Mouse (Mus musculus) bone marrow macrophage, adult 2 months (primary cell): ENCODE measurements at regions not wholly inside any gene's neighbourhood (a gene's known extent, or its start where the extent isn't known, plus 50 kb on each side); places are given as distances from the start of the nearest gene placed in this dataset.

Source experiments
- H3K27ac ChIP-seq: 2 replicates; pipeline ENCODE4 v1.5.1; 2012; ENCODE audit warnings: low read depth, low read length; ENCODE audit not compliant: insufficient read depth
- H3K4me1 ChIP-seq: 2 replicates; pipeline ENCODE4 v1.6.1; 2012; ENCODE audit warnings: low read length; ENCODE audit not compliant: control insufficient read depth, insufficient read depth
- H3K4me3 ChIP-seq: 2 replicates; pipeline ENCODE4 v1.5.1; 2012; ENCODE audit warnings: mild to moderate bottlenecking, low read length, moderate library complexity; ENCODE audit not compliant: insufficient read depth
- CTCF ChIP-seq: IDR thresholded peaks from 2 replicates; pipeline ENCODE4 v1.5.1; 2012; ENCODE audit warnings: low read depth, mild to moderate bottlenecking, low read length, moderate library complexity
- POLR2A ChIP-seq: IDR thresholded peaks from 2 replicates; pipeline ENCODE4 v1.6.1; 2012; ENCODE audit warnings: mild to moderate bottlenecking, low read depth, low read length, borderline replicate concordance

DNA sequence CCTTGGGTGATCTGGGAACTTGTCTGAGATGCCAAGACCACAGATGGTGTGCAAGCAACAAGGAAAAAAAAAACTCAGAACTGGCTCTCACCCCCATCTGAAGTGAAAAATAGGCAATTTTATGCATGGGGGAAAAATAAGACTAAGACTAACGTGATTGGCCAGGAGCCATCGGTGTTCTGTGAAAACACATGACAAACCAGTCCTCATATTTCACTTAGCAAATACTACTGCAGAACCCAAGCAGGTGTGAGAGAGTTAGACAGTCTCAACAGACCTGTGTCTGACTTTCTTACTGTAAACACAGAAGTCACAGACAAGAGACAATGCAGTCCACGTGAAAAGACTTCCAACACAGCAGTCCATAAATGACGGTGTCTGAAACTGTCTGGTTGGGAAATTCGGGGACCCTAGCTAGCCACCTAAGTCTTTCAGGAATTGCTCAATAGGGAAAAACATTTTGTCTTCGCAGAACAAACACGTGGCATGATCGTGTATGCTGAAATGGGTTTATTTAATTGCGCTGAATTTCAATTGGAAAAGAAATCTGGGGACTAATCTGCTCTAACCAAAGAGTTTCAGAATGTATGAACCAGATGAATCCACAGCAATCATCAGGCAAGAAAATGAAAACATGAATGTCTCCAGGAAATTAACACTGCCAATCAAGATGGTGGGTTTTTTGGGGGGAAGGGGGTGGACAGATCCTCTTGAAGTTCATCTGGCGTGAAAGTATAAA lies 213.1 kb upstream of the Klf14 start:
- Histone ChIP-seq H3K4me1 (peaks cover 17% of the 10 kb centered on the region), H3K4me3 (no peak overlapping the region), H3K27ac (no peak overlapping the region)
- no peak for TF ChIP-seq CTCF
- no peak for TF ChIP-seq POLR2A

DNA sequence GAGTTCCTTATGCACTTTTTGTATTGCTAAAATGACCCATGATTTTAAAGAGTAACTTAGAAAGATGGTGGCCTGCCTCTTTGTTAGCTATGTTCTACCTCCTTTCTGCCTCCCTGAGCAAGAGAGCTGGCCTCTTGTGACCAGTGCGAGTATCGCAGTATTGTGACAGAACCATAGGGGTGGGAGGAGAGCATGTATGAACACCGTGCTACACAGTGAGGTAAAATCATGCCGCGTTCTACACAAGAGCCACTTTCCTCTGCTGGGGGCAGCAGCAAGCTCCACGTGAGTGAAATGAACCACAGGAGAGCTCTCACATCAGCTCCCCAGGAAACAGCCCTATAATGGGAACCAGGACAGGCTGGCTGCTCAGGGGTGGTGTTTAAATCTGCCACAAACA lies 216.9 kb upstream of the Klf14 start:
- no peak overlapping the region for H3K4me3 ChIP-seq
- H3K27ac ChIP-seq = peak overlapping the region; percentile 91
- peaks cover 38% of the 10 kb centered on the region for H3K4me1 ChIP-seq
- no peak for TF ChIP-seq CTCF
- TF ChIP-seq POLR2A = no peak

DNA sequence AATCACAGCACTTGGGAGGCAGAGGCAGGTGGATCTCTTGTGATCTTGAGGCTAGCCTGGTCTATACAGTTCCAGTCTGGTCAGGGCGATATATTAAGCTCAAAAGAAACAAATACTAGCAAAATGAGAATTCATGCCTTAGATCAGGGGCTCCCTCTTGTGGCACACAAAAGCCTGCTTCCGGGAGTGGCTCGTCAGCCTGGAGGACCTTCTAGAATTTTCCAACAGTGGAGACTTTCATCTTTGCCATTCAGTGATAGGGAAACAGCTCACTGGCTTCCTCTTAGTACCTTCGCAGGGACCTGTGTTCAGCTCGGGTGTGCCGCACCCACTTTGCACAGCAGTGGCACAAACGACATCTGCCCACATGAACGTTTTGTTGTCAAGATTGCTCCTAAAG lies 217.5 kb upstream of the Klf14 start:
- Histone ChIP-seq H3K4me1 (peaks cover 38% of the 10 kb centered on the region), H3K27ac (peak overlapping the region; percentile 91), H3K4me3 (peak overlapping the region; percentile 16; the same call in 1 of the 2 replicates)
- TF ChIP-seq POLR2A (no peak), CTCF (peak; percentile 45; the same call in 1 of the 2 replicates)

DNA sequence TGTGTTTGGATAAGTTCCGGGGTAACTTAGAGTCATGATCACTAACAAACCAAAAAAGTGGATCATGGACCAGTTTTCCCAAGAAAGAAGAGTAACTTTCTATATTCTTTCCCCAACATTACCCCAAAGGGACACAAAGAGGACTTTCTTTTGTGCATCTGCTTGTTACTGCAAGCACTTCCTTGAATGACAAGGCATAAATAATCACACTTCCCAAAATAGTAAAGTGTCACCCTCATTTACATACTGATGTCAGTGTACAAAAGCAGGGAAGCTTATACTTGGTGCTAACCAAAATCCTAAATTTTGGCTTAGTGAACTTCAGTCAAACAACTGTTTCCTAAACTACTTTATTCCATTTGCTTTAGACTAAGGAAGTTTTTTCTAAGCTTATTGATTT lies 218.0 kb upstream of the Klf14 start:
- H3K27ac ChIP-seq = peak overlapping the region; percentile 91
- H3K4me3 ChIP-seq = 0 out of 2 replicates have a peak overlapping the region, but pooled peaks have one; percentile 16
- H3K4me1 ChIP-seq = peaks cover 38% of the 10 kb centered on the region
- TF ChIP-seq CTCF (no peak), POLR2A (no peak)

DNA sequence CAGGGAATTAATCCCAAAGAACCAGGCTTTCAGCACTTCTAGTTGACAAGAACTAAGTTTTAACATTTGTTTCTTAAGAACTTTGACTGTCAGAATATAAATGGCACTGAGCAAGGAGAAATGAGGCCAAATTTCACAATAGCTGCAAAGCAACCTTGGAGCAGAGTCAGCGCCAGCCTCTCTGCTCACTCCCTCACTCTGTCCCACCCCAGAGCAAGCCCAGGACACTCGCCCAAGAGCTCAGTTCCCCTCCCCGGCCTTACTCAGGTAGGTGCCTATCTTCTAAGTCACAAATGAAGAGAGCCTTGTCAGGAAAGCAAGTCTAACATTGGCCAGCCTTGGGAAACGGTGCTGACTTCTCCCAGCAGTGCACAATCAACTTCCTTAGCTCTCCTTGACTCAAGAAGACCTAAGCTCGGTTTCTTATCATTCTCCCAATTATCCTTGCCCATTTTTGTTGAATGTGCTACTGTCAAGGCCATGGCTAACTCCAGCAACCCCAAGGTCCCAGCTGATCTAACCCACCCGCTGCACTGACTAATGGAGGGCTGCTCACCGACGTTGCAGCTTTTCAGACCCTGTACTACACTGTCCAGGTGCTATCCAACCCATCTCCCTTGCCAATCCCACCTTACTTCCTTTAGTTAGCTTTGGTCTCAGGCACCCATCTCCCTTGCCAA lies 219.5 kb upstream of the Klf14 start:
- peaks cover 38% of the 10 kb centered on the region for H3K4me1 ChIP-seq
- H3K4me3 ChIP-seq = no peak overlapping the region
- TF ChIP-seq POLR2A (no peak), CTCF (no peak)
- peak overlapping the region; percentile 33 for H3K27ac ChIP-seq

DNA sequence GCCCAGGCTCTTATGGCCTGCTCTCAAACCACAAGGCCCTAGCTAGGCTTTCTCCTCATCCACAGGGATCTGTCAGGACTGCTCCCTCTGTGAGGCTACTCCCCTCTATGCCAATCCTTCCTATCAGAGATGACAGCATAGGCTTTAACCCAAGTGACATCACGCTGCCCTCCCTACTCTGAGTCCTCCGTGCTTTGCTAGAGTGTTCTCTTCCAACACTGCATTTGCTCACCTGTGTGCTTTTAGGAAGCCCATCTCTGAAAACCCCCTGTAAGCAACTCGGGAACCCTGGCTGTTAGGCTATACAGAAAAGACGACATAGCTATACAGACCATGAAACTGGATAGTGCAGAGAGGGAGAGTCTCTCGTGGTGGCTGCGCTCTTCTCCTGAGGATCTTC lies 216.3 kb upstream of the Mkln1 start:
- no peak for TF ChIP-seq CTCF
- TF ChIP-seq POLR2A = no peak
- no peak overlapping the region for H3K27ac ChIP-seq
- H3K4me3 ChIP-seq = no peak overlapping the region
- peaks cover 19% of the 10 kb centered on the region for H3K4me1 ChIP-seq

DNA sequence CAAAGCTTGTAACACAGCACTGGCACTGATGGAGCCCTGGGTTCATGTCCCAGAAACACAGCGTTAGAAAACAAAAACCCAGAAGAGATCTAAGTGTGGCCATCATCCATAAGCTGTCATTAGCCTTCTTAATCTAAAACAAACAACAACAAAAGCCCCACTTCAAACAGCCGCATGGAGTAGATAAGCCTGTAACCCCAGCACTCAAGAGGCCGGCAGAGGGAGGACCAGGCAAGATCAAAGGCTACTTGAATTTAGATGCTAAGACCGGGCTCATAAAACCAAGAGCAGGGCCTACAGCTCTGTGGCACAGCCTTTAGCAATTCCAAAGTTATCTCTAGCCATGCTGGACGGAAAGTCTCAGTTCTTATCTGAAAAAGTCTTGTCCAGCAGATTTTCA lies 215.4 kb upstream of the Mkln1 start:
- Histone ChIP-seq H3K4me1 (peaks cover 15% of the 10 kb centered on the region), H3K27ac (no peak overlapping the region), H3K4me3 (no peak overlapping the region)
- TF ChIP-seq CTCF (no peak), POLR2A (no peak)

DNA sequence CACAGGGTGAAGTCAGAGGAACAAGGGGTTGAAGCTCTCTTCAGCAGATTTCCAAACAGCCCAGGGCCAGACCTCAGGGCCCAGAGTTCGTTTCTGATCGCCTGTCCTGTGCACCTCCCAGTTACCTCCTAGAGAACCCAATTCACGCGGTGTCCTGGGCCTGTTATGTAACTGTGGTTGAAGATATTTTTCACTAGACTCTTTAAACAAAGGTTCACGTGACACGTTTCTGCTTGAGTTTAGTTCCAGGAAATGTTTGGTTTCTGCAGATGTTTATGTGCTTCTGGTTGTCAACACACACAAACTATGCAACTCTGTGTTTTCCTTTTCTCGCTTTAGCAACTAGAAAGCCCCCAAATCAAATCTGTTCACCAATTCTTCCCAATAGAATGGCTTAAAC lies 214.0 kb upstream of the Mkln1 start:
- Histone ChIP-seq H3K4me3 (no peak overlapping the region), H3K27ac (no peak overlapping the region), H3K4me1 (peaks cover 4% of the 10 kb centered on the region; the same call in 1 of the 2 replicates)
- TF ChIP-seq CTCF (no peak), POLR2A (no peak)

DNA sequence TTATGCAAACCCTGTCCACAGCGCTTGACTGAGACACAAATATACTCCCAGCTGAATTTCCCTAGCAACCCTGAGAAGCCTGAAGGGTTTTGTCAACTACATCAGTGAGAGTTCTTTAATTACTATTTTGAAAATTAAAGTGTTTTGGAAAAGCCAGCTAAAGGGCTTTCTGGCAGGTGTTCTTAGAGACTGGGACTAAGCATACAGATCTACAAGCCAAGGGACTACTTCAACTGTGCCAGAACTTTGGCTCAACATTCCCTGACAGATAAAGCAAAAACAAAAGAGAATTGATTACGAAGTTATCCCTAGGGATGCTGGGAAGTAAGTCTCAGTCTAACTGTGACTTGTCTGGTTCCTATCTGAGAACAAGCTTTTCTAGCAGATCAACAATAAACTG lies 213.4 kb upstream of the Mkln1 start:
- TF ChIP-seq CTCF = no peak
- TF ChIP-seq POLR2A = no peak
- Histone ChIP-seq H3K4me1 (peaks cover 4% of the 10 kb centered on the region; the same call in 1 of the 2 replicates), H3K4me3 (no peak overlapping the region), H3K27ac (no peak overlapping the region)

DNA sequence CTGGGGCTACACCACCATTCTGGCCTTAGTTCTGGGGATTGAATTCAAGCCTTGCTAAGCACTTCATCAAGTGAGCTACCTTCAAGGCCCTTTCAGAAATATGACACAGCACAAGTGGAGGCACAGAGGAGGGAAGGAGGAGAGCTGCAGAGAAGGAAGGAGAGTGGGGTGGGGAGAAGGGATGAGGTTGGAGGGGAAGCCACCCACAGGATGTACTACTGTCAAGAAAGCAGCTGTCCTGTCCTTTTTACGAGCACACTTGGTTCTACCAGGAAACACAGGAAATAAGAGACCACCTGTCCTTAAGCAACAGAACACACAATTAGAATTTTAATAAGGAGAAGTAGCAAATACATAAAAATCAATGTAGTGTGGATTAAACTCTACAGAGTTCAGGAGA lies 210.5 kb upstream of the Mkln1 start:
- no peak overlapping the region for H3K4me3 ChIP-seq
- peaks cover 12% of the 10 kb centered on the region for H3K4me1 ChIP-seq
- H3K27ac ChIP-seq = no peak overlapping the region
- TF ChIP-seq POLR2A = no peak
- no peak for TF ChIP-seq CTCF
